Mouse (Mus musculus): ENCODE data around the gene Dock9. TPM values are rescaled to one million over a fixed set of nuclear protein-coding genes. Genes with fewer than 3 reads are reported as not detected.

Gene Dock9
- polyA plus RNA-seq, 1 experiment from 2014 or later: 4.8 TPM

Other genes starting within 250 kb of the Dock9 start
- gene Ubac2, start 80.8 kb upstream of the Dock9 start, polyA plus RNA-seq (2015; fragmentation: Nextera tagmentation; extraction: Ambion mirVana): 52.4 and 55.8 TPM in 2 replicates
- 0.13 TPM in 1 of 2 replicates, not detected in the other for gene Gpr18, start 117.9 kb upstream of the Dock9 start, polyA plus RNA-seq (2015; fragmentation: Nextera tagmentation; extraction: Ambion mirVana)
- 2.3 and 2.5 TPM in 2 replicates for gene Gpr183, start 167.4 kb upstream of the Dock9 start, polyA plus RNA-seq (2015; fragmentation: Nextera tagmentation; extraction: Ambion mirVana)
- gene Timm8a2, start 236.8 kb upstream of the Dock9 start, polyA plus RNA-seq (2015; fragmentation: Nextera tagmentation; extraction: Ambion mirVana): not detected in 2 replicates